ENCODE assay signal across 8 mouse cellular contexts in the genomic region with DNA sequence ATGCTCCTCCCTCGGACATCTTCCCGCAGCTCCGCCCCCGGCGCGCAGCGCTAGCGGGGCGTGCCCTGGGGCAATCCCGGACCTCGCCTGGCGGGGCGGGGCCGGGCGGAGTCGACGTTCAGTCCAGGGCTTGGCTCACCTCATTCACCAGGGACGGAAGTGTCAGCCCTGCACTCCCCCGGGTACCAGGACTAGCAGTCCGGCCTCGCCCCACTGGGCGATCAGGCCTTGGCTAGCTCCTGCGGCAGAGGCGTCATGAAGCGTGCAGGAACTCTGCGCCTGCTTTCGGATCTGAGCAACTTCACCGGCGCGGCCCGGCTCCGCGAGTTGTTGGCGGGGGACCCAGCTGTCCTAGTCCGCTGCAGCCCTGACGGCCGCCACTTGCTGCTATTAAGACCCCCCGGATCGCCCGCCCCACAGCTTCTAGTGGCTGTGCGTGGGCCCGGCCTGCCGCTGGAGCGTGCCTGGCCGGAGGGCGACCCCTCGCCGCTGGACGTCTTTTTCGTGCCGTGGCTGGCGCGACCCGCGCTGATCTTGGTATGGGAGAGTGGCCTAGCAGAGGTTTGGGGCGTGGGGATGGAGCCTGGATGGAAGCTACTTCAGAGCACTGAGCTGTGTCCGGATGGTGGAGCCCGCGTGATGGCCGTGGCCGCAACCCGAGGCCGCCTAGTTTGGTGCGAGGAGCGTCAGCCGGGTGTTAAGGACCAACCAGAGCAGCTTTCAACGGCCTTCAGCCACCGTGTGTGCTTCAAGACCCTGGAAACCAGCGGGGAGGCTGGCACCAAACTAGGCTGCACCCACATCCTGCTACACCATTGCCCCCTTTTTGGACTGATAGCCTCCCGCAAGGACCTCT. TPM values are rescaled to one million over a fixed set of nuclear protein-coding genes. Genes with fewer than 3 reads are reported as not detected.
DNase-seq lines count a peak whose midpoint lies in the region; ATAC-seq lines count a peak whose summit lies in the region.

A gene (plus strand): TSS at position 138 of the 856 bp plus-strand sequence.

- no peaks in the 10 kb centered on the region for H3K27me3 ChIP-seq in heart, embryonic 16.5 days (ENCODE audit: control insufficient read depth, insufficient read depth, low read length)
- H3K27me3 ChIP-seq in liver, embryonic 13.5 days, result peaks cover 6% of the 10 kb centered on the region; the same call in 1 of the 2 replicates
- no peaks in the 10 kb centered on the region for H3K27me3 ChIP-seq in stomach, embryonic 15.5 days (replicated peaks)

- H3K4me3 ChIP-seq in heart, embryonic 16.5 days (ENCODE audit: low read length), result peak within 1 kb of the TSS; percentile 86
- peak within 1 kb of the TSS; percentile 70 for H3K4me3 ChIP-seq in liver, embryonic 13.5 days (replicated peaks)
- peak within 1 kb of the TSS; percentile 76 for H3K4me3 ChIP-seq in stomach, embryonic 15.5 days (replicated peaks)

- H3K27ac ChIP-seq in heart, embryonic 16.5 days (ENCODE audit: low read length), result peak within 1 kb of the TSS; percentile 78
- peak within 1 kb of the TSS; percentile 31; the same call in 1 of the 2 replicates for H3K27ac ChIP-seq in liver, embryonic 13.5 days
- H3K27ac ChIP-seq in stomach, embryonic 15.5 days, result peak within 1 kb of the TSS; percentile 59

- WGBS in heart, embryonic 16.5 days, result 1% methylated on average over 70 of the region's 70 CpGs
- 1% methylated on average over 70 of the region's 70 CpGs for WGBS in liver, embryonic 13.5 days (ENCODE audit: insufficient replicate concordance)
- WGBS in stomach, embryonic 15.5 days, result 2% methylated on average over 70 of the region's 70 CpGs

- peak; percentile 90 for DNase-seq in CD4-positive, CD25-positive, alpha-beta regulatory T cell, adult 2 months (ENCODE audit: low read depth, low spot score)
- peak; percentile 72 for DNase-seq in c-Kit-negative CD71-positive TER-119-positive erythroid progenitor cells, embryonic 14.5 days (ENCODE audit: low read depth, low spot score)
- peak; percentile 42 for DNase-seq in fibroblast of lung, adult 2 months (ENCODE audit: low read depth)
- peak; percentile 90 to 96 for DNase-seq in kidney, postnatal 25 days
- peak; percentile 88 for DNase-seq in liver, embryonic 13.5 days
- peak; percentile 82 to 86 for DNase-seq in natural killer cell, adult 2 months (ENCODE audit: low spot score in 2 of 2)

- H3K4me2 ChIP-seq in heart, embryonic 16.5 days (ENCODE audit: low read depth, low read length), result peak within 1 kb of the TSS; percentile 96
- H3K4me2 ChIP-seq in liver, embryonic 13.5 days, result peak within 1 kb of the TSS; percentile 97
- H3K4me2 ChIP-seq in stomach, embryonic 15.5 days, result peak within 1 kb of the TSS; percentile 99

- 0 out of 2 replicates have a peak, but pooled peaks cover 5% of the 10 kb centered on the region for H3K36me3 ChIP-seq in heart, embryonic 16.5 days (ENCODE audit: control insufficient read depth, insufficient read depth)
- peaks cover 14% of the 10 kb centered on the region for H3K36me3 ChIP-seq in liver, embryonic 13.5 days
- H3K36me3 ChIP-seq in stomach, embryonic 15.5 days, result peaks cover 2% of the 10 kb centered on the region; the same call in 1 of the 2 replicates

- peak; percentile 93 for ATAC-seq in heart, embryonic 16.5 days (replicated peaks; ENCODE audit: extremely low read depth, insufficient read depth, low FRiP score)
- ATAC-seq in liver, embryonic 13.5 days (ENCODE audit: low read depth), result peak; percentile 93
- peak; percentile 91 for ATAC-seq in stomach, embryonic 15.5 days (ENCODE audit: insufficient read depth, low FRiP score, low read depth)

- H3K9ac ChIP-seq in heart, embryonic 16.5 days (ENCODE audit: low read length), result peak within 1 kb of the TSS; percentile 91
- peak within 1 kb of the TSS; percentile 79 for H3K9ac ChIP-seq in liver, embryonic 13.5 days
- peak within 1 kb of the TSS; percentile 73 for H3K9ac ChIP-seq in stomach, embryonic 15.5 days

- peaks cover 8% of the 10 kb centered on the region for H3K4me1 ChIP-seq in heart, embryonic 16.5 days (ENCODE audit: control insufficient read depth, insufficient read depth, low read length)
- peaks cover 40% of the 10 kb centered on the region for H3K4me1 ChIP-seq in liver, embryonic 13.5 days (replicated peaks)
- peaks cover 17% of the 10 kb centered on the region for H3K4me1 ChIP-seq in stomach, embryonic 15.5 days

- peaks cover 4% of the 10 kb centered on the region; the same call in 1 of the 2 replicates for H3K9me3 ChIP-seq in heart, embryonic 16.5 days (replicated peaks; ENCODE audit: control insufficient read depth, low read length)
- H3K9me3 ChIP-seq in liver, embryonic 13.5 days (replicated peaks), result no peaks in the 10 kb centered on the region
- no peaks in the 10 kb centered on the region for H3K9me3 ChIP-seq in stomach, embryonic 15.5 days

RNA-seq across cellular contexts. Expression of the gene that starts here (rescaled TPM):
- 7.4 and 8.5 TPM in 2 replicates for polyA plus RNA-seq in heart, embryonic 16.5 days (2015; fragmentation: Nextera tagmentation; extraction: Ambion mirVana)
- 2.7 and 2.9 TPM in 2 replicates for polyA plus RNA-seq in liver, embryonic 13.5 days (2015; fragmentation: Nextera tagmentation; extraction: Ambion mirVana)
- 8.1 TPM in 2 replicates for polyA plus RNA-seq in stomach, embryonic 15.5 days (2015; fragmentation: Nextera tagmentation; extraction: Ambion mirVana)

Comparison
In these comparisons a context has a peak if more than half of its experiments do, and no peak if none do; other contexts are left out.
1. Peak in every context shown above with its lines: DNase-seq, ATAC-seq, H3K4me3 ChIP-seq and H3K27ac ChIP-seq.
2. DNase-seq: peak in every context shown above with its lines; median percentile 93 in kidney, postnatal 25 days; 90 in CD4-positive, CD25-positive, alpha-beta regulatory T cell, adult 2 months; 88 in liver, embryonic 13.5 days; 84 in natural killer cell, adult 2 months; 72 in c-Kit-negative CD71-positive TER-119-positive erythroid progenitor cells, embryonic 14.5 days; 42 in fibroblast of lung, adult 2 months.